Mouse (Mus musculus) C2C12 (cell line): ENCODE data around the gene Nipbl. TPM values are rescaled to one million over a fixed set of nuclear protein-coding genes. Genes with fewer than 3 reads are reported as not detected.

Experiments used
- H3K27me3 ChIP-seq: one replicate; pipeline ENCODE4 v1.6.1; 2011; ENCODE audit not compliant: control insufficient read depth, insufficient read depth, insufficient read length
- H3K36me3 ChIP-seq: one replicate; pipeline ENCODE4 v1.6.1; 2011; ENCODE audit not compliant: control insufficient read depth, insufficient read depth
- H3K4me3 ChIP-seq: one replicate; pipeline ENCODE4 v1.5.1; 2011; ENCODE audit warnings: mild to moderate bottlenecking, control low read depth; ENCODE audit not compliant: poor library complexity, insufficient read depth, severe bottlenecking
- H3K79me2 ChIP-seq: one replicate; pipeline ENCODE4 v1.6.1; 2011; ENCODE audit not compliant: control insufficient read depth, insufficient read depth
- H3K79me3 ChIP-seq: one replicate; pipeline ENCODE4 v1.6.1; 2011; ENCODE audit warnings: low read depth, control low read depth
- H3ac ChIP-seq: one replicate; pipeline ENCODE3; 2011; ENCODE audit warnings: low read depth; ENCODE audit not compliant: control insufficient read depth, insufficient read length
- CEBPB ChIP-seq: IDR thresholded peaks from one replicate; pipeline ENCODE4 v1.6.1; 2011; ENCODE audit warnings: low read depth, mild to moderate bottlenecking, control low read depth, moderate library complexity
- CTCF ChIP-seq: IDR thresholded peaks from one replicate; pipeline ENCODE4 v1.5.1; 2011; ENCODE audit not compliant: control insufficient read depth, insufficient read depth, insufficient read length
- FOSL1 ChIP-seq: IDR thresholded peaks from one replicate; pipeline ENCODE4 v1.8.0; 2011; ENCODE audit warnings: mild to moderate bottlenecking, low read length; ENCODE audit not compliant: poor library complexity, insufficient read depth, severe bottlenecking
- MAX ChIP-seq: IDR thresholded peaks from one replicate; pipeline ENCODE4 v1.6.1; 2011; ENCODE audit warnings: mild to moderate bottlenecking, control low read depth
- MYOD1 ChIP-seq: IDR thresholded peaks from one replicate; pipeline ENCODE4 v1.6.1; 2011; ENCODE audit warnings: low read depth; ENCODE audit not compliant: control insufficient read depth, insufficient read length
- MYOG ChIP-seq: IDR thresholded peaks from one replicate; pipeline ENCODE4 v1.6.1; 2011; ENCODE audit not compliant: control insufficient read depth, insufficient read length; ENCODE audit errors: extremely low read depth
- USF1 ChIP-seq: IDR thresholded peaks from one replicate; pipeline ENCODE4 v1.6.1; 2011; ENCODE audit warnings: low read depth, mild to moderate bottlenecking, control low read depth, moderate library complexity
- polyA plus RNA-seq: library from polyadenylated mRNA; unstranded; fragments of >200 nt; fragmentation: generic; extraction: Trizol; gene quantifications from one replicate; pipeline ENCODE4 v1.2.1, GENCODE M21; 2012; ENCODE audit warnings: missing spikeins

Nipbl gene
- polyA plus RNA-seq, 1 experiment, result 6.0 TPM

DNA sequence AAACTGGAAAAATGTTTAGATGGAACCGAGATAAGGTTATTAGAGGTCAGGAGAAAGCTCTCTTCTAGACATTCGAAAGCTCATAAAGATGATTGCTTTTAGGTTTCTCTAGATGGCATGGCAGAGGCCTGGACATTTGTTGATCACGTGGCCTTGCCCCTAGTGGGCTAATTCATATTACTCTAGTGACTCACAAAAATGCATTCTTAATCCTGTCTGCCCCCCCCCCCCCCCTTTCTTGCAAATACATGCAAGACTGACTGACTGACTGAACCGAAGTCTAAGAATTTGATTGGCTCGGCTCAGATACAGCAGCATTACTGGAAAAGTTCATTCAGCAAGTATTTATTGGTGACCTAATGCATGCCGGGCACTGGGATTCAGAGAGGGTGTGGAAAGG is 2.2 kb upstream of the Nipbl start:
- Histone ChIP-seq H3ac (no peak overlapping the region), H3K27me3 (no peaks in the 10 kb centered on the region), H3K79me3 (peaks cover 51% of the 10 kb centered on the region), H3K79me2 (peaks cover 85% of the 10 kb centered on the region), H3K36me3 (no peaks in the 10 kb centered on the region), H3K4me3 (peak overlapping the region; percentile 94)
- TF ChIP-seq USF1 (peak; percentile 99), MYOG (no peak), MAX (peak; percentile 47)

DNA sequence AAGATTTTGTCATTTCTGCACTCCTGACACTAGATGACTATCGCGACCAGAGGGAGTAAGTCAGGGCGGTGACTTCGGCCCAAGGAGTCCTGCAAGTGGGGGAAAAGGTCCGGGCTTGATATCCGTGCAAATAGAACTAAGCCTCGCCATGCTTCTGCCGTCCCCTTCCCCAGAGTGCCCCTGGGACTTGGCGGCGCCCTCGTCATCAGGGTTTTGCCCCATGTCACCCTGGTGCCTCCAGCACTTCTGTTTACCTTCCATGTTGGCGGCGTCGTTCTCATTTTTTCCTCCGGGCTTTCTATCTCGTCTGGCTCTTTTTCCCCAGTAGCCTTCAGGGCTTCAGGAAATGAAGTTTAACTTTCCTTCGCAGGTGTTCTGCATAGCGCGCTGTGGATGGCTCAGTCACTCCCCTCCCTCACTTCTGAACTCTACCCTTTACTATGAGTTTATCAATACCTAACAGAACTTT is 1.7 kb upstream of the Nipbl start:
- TF ChIP-seq MYOD1, result no peak
- no peak for TF ChIP-seq CTCF
- no peak for TF ChIP-seq FOSL1
- TF ChIP-seq MYOG, result no peak
- peak overlapping the region; percentile 12 for H3ac ChIP-seq
- H3K27me3 ChIP-seq, result no peaks in the 10 kb centered on the region
- no peaks in the 10 kb centered on the region for H3K36me3 ChIP-seq
- peaks cover 90% of the 10 kb centered on the region for H3K79me2 ChIP-seq
- peaks cover 56% of the 10 kb centered on the region for H3K79me3 ChIP-seq
- H3K4me3 ChIP-seq, result peak overlapping the region; percentile 94

DNA sequence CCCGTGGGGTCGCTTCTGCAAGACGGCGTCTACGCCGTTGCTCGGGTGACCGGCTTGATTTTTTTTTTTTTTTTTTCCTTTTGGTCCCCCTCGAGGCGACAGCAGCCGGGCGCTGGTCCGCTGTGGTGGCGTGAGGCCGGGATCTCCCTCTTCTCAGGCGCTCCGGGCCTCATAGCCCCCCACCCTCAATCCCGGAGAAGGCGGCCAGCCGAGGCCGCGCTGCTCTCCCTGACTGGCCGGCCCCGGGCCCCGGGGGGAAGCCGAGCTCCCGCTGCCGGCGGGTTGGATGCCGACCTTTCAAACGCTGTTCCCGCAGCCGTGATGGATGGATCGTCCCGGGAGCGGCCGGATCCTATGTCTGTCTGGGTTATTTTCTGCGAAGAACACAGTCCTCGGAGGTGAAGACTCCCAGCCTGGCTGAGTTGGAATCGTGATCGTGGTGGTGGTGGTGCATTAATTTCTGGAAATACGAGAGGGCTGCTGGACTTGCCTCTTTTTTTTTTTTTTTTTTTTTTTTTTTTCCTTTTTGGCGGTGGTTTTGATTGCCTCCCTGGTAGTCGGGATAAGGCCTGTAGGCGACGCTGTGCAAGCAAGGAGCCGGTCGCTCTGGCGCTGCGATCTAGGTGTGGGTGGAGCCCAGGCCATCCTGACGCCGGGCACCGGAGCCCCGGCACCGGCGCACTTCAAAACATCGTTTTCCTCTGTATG is 781 bp upstream of the Nipbl start:
- H3K36me3 ChIP-seq, result no peaks in the 10 kb centered on the region
- H3K4me3 ChIP-seq, result peak overlapping the region; percentile 94
- TF ChIP-seq CTCF (peak; percentile 85), CEBPB (no peak), MAX (no peak), USF1 (no peak), MYOG (no peak), MYOD1 (no peak), FOSL1 (no peak)
- H3ac ChIP-seq, result peak overlapping the region; percentile 88
- H3K27me3 ChIP-seq, result no peaks in the 10 kb centered on the region
- peaks cover 97% of the 10 kb centered on the region for H3K79me2 ChIP-seq
- H3K79me3 ChIP-seq, result peaks cover 64% of the 10 kb centered on the region

DNA sequence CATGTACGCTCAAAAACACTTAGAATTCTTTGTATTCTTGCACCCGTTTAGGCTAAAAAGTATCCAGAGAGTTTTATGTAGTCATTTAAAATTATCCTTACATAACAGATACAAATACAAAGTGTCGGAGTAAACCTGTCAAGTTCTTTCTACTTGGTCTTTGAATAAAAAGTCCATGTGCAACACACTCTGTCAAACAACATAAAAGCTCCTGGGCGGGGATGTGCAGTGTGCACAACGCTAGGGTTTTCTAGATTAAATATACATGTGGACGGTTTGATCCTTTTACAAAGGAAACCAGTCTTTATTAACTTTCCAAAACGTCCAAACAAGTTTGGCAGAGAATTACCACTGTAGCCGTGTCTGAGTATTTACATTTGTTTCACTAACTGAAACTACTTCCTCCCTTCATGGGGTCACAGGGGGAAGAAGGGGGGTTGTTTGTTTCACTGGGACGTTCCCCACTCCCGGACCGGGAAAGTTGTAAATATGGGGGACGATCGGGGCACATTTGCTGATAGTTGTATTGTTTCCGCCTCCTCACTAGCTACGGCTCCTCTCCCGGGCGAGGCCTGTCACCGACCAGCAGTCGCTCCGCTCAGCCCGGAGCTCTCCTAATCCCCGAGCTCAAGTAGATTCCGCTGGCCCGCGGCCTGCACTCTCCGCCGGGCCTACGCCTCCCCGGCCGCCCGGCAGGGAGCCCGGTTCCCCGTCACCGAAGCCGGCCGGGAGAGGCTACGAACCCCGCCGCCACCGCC is 916 bp downstream of the Nipbl start:
- Histone ChIP-seq H3K27me3 (no peaks in the 10 kb centered on the region), H3ac (peak overlapping the region; percentile 88), H3K36me3 (no peaks in the 10 kb centered on the region), H3K4me3 (peak overlapping the region; percentile 94), H3K79me2 (peaks cover 97% of the 10 kb centered on the region), H3K79me3 (peaks cover 74% of the 10 kb centered on the region)
- TF ChIP-seq USF1 (no peak), MYOD1 (no peak), MAX (no peak), CTCF (no peak), MYOG (no peak), CEBPB (no peak), FOSL1 (no peak)

DNA sequence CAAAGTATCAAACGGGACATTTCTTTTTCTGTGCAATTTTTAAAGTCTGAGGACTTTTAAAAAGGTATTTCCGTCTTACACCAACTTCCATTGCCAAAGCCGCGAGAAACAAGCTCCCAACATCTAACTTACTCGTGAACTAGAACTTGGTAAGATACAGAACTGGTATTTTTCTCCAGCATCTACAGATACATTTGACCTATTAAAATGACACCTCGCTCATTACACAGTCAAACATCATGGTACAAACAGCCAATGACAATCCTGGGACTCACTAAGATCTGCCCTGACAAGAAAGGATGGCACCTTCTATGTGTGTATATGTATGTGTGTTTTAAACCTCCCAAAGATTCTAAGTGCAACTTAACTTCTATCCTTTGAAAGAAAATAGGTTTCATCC is 1.5 kb downstream of the Nipbl start:
- Histone ChIP-seq H3K79me2 (peaks cover 97% of the 10 kb centered on the region), H3K36me3 (no peaks in the 10 kb centered on the region), H3K4me3 (peak overlapping the region; percentile 94), H3ac (peak overlapping the region; percentile 24), H3K79me3 (peaks cover 76% of the 10 kb centered on the region), H3K27me3 (no peaks in the 10 kb centered on the region)
- TF ChIP-seq CEBPB (no peak), CTCF (no peak), FOSL1 (no peak), MAX (no peak)

DNA sequence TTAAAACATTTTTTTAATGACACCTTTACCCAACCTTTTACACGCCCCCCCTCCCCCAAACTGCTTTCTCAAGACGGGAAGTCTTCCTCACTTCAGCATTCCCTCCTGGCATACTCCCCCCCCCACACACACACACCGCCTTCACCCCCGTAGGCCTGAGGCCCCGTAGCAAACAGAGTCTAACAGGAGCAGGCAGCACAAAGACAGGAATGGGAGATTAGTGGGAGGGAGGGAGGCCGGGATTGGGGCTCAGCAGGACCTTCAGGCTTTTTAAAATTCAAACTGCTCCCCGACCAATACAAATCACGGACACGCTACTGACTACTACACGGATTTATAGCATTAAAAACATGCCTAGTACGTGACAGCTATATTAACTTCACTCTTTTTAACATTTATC is 2.1 kb downstream of the Nipbl start:
- Histone ChIP-seq H3K79me3 (peaks cover 75% of the 10 kb centered on the region), H3K27me3 (no peaks in the 10 kb centered on the region), H3ac (peak overlapping the region; percentile 60), H3K79me2 (peaks cover 97% of the 10 kb centered on the region), H3K36me3 (no peaks in the 10 kb centered on the region), H3K4me3 (peak overlapping the region; percentile 94)
- TF ChIP-seq MYOG (no peak), CTCF (no peak), MAX (no peak), FOSL1 (no peak), USF1 (no peak), MYOD1 (no peak), CEBPB (no peak)
